Mouse (Mus musculus) heart, adult 18-20 months (tissue): ENCODE results near the gene Glycam1. TPM values are rescaled to one million over a fixed set of nuclear protein-coding genes. Genes with fewer than 3 reads are reported as not detected.
A peak's percentile ranks its signal among the peaks of the same experiment; 100 is the strongest.
"Not testable (repeated sequence)": the region's sequence is repeated elsewhere in the genome, so short reads cannot be mapped to it uniquely, and the experiment has no call there.

Source experiments
- DNase-seq, 2 experiments: peaks; one replicate each; pipeline ENCODE4 v3.0.0; 2021 to 2022; ENCODE audit warnings: mixed read lengths in 1 of 2
- long read RNA-seq, 2 experiments: library from polyadenylated mRNA; stranded (forward); transcript quantifications; one replicate each; pipeline ENCODE4 v2.0.0; 2021
- total RNA-seq, 2 experiments: library from RNA; stranded (reverse); gene quantifications; 2 replicates each; pipeline ENCODE4 v1.2.3; 2021

Glycam1 gene
- 100 to 1,000 TPM in 1 of 2 experiments, not detected in 1; 120 TPM for total RNA-seq
- long read RNA-seq, experiment 1, result 0 reads
- long read RNA-seq, experiment 2, transcript Glycam1-201 (4 exons, 628 nt), result major isoform, 16 of 18 reads
- long read RNA-seq, experiment 2, partial matches to known transcripts, result 0 of 18 reads
- long read RNA-seq, experiment 2, other reads (novel, unspliced or antisense), result 1 of 18 reads

DNA sequence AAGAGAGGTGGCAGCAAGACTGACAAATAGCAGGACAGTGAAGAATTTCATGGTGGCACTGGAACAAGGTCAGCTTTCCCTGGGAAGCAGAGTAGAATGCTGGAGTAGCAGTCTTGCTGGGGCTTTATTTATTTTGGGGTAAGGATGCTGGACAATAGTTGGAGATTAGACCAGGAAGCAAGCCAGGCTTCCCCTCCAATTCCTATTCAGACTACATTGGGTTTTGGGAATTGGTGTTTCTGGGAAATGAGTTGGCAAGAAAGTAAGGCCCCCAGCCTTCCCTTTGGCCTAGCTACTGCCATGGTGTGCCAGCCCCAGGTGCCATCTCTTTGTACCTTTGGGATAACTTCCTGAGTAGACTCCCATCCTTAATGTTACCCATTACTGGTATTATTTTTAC, at the start of gene Glycam1:
Glycam1 (minus strand) TSS at position 101 of the 400 bp plus-strand sequence.
- DNase-seq, result no peak

DNA sequence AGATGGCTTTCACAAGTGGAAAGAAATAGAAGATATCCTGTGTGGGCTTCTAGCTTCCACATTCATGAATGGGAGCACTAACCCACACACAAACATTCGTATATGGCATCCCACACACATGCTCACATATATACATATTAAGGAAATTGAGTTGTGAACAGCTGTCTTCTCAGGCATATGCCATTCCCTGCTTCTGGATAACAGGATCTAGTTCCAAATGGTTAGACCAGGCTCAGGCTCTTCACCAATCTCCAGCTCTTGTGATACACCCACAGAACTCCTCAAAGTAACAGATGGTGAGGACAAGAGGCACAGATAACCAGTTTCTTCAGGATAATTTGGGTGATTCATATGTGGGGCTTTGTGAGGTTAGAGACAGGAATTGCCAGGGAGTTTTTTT, 39.6 kb upstream of the Glycam1 start:
- no peak for DNase-seq

DNA sequence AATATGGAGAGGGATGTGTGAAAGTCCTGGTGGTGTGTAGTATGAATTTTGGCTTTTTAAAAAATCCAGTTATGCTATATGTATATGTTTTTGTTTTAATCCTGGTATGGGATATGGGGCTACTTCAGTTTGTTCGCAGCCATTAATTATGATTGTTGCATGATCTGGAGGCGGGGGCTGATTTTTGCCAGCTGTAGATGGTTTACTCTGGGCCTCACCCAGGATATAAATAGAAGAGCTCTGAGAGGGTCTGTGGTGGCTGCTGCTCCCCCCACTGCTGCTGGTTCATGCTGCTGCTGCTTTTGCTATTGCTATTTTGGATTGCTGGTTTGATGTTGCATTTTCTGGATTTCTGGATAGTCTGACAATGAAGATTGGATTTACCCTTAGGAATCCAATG, 25.9 kb upstream of the Glycam1 start:
- no peak for DNase-seq

GRCm38 (mm10) chr15:103587752-103588151, 22.9 kb upstream of the Glycam1 start:
- not testable (repeated sequence) for DNase-seq

- no peak for DNase-seq
Measured at GRCm38 (mm10) chr15:103585876-103586275, 21.0 kb upstream of the Glycam1 start.

DNA sequence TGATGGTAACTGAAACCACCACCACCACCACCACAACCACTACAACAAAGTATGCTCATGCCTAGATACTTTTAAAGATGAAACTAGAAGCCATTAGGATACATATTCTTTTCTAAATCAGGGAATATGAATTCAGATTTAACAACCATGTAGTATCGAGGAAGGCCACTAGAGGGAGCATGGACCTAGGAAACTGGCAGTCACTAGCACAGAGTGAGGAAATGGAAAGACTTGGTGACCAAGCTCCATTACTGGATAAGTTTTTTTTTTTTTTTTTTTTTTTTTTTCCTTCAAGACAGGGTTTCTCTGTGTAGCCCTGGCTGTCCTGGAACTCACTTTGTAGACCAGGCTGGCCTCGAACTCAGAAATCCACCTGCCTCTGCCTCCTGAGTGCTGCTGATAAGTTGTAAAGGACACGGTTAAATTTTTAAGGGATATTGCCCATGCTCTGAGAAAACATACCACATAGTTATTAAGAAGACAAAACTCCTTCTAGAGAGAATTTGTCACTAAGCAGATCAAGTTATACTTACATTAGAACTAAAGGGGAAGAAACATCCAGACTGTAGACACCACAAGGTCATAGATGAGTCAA, 12.7 kb downstream of the Glycam1 start:
- peak; percentile 20 to 70 for DNase-seq

- DNase-seq, result no peak
Measured at GRCm38 (mm10) chr15:103551053-103551452, 13.8 kb downstream of the Glycam1 start.

DNA sequence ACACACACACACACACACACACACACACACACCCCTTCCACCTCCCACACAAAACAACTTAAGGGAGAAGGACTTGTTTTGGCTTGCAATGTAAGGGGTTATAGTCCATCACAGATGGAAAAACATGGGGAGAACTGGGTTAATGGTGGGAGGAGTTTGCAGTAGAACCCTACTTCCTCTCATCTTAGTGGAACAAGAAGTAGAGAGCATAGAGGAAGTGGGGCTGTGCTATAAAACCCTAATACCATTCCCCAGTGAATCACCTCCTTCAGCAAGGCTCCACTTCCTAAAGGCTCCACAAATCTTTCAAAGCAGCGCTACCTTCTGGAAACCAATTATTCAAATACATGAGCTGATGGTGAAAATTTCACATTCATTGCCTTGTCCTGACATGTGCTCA, 15.4 kb downstream of the Glycam1 start:
- DNase-seq, result no peak

DNA sequence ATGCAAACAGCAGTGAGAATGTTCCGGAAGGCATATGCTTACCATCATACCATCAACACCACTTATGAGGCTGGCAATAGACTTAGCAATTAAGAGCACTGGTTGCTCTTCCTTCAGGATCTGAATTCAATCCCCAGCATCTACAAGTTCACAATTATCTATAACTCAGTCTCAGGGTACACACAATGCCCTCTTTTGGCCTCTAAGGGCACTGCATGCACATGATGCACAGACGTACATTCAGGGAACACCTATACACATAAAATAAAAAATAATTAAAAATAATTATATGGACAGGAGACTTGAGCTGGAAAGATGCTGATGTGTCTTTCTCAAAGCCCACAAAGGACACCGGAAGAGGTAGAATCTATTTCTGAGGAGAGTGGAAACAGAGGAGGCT, 16.9 kb downstream of the Glycam1 start:
- no peak for DNase-seq

GRCm38 (mm10) chr15:103542526-103542925, 22.4 kb downstream of the Glycam1 start:
- no peak for DNase-seq

- DNase-seq, result no peak
Measured at GRCm38 (mm10) chr15:103540646-103541045, 24.2 kb downstream of the Glycam1 start.

DNA sequence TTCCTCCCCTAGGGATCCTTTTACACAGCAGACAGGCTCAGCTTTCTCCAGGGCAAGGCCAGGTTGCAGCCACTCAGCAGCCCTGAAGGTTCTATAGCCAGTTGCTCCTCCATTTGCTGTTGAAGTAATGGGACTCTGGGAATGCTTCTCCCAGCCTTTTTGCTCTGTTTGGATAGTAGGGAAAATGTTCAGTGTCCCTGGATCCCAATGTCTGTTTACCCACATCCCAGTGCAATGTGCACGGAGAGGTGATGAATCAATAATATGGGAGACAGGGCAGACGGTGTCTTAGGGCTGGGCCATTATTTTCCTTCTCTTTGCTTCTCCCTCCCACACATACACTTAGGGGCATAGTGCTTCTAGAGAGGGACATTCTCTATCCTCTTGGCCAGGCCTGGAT, 25.6 kb downstream of the Glycam1 start:
- DNase-seq, result no peak

- DNase-seq, result peak; percentile 23 to 31
Measured at GRCm38 (mm10) chr15:103537822-103538213, 27.1 kb downstream of the Glycam1 start, which contains the start of gene Ppp1r1a. Gene Ppp1r1a, minus strand, starts transcription at chr15:103538003.

DNA sequence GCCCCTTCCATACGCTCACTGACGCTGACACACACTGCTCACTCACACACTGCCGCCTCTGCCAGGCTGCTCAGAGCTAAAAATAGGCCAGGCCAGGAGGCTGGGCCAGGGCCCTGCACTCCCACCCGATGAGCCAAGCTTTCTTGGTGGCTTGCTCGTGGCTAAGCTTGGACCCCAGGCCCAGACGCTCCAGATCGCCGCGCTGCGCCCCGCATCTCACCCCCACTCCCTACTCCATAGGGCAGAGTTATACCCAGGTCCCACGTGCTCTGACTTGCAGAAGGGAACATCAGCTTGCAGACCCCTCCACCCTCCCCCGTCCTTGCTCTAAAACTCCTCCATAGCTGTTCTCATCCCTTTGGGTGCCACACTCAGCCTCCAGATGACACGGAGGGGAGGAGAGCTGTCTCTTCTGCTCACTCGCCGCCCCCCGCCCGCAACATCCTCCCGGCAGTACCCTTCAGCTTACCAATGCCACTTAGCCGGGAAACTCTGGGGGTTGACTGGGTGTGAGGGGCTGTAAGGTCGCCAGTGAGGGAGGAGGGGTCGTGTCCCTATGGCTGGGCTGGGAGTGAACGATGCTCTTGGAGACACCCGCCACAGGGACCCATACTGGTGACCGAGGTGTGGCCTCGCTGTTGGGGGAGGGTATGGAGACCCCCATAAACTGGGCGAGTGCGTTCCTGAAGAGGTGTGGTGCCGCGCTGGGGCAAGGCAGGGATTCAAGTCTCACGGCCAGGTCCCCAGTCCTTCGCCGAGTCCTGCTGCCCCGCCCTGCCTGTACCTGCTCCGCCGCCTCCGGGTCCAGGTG, 27.7 kb downstream of the Glycam1 start:
- DNase-seq, result peak; percentile 26 to 29

GRCm38 (mm10) chr15:103536456-103536855, 28.4 kb downstream of the Glycam1 start:
- no peak for DNase-seq

DNA sequence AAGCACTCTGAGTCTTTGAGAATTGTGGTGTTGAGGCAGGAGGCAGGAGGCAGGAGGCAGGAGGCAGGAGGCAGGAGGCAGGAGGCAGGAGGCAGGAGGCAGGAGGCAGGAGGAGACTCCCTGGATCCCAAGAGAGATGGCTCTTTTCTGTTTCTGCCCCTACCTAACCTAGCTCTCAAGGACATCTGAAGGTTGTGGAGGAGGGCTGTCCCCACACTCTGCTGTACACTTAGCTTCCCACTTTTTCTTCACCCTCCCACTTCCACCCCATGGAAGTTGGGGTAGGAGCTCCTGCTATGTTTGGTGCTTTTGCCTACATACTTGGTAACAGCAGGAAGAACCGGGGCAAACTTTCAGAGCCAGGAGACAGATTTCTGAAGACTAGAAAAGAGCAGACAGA, 29.1 kb downstream of the Glycam1 start:
- DNase-seq, result no peak

DNA sequence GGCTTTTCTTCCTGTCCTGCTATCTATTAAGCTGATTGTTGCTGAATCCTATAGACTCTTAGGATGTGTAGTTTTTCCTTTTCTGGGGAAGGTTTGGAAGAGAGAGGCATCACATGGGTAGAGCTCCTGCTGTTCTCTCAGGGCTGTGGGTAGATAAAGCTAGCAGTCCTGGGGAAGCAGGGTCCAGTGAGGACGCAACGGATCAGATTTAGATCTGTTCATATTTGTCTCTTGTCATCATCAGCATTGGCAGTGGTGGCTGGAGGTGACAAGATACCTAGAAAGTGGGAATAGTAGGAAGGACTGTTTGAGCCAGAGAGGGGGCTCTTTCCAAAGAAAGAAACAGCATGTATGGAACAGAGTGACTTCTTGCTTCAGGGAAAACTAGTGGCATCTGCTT, 29.9 kb downstream of the Glycam1 start:
- DNase-seq, result no peak

GRCm38 (mm10) chr15:103534054-103534620, 30.7 kb downstream of the Glycam1 start:
- DNase-seq, result no peak

DNA sequence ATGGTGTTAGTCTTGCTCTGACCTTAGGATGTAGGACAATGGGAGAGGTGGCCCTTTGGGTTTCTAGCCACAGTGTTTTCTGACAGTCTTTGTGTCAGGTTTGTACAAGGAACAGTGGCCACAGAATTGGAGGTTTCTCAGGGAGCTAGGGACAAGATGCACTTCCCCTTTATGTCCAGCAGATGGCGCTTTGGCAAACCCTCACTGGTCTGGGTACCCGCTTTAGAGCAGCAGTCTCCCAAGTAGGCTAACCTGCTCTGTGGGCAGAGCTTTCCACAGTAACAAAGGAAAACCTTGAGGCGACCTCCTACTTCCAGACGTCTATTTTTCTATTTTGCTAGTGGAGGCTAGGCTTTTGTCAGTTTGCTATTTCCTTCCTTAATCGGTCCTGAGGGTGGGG, 34.5 kb downstream of the Glycam1 start:
- DNase-seq, result peak; percentile 33 to 68

DNA sequence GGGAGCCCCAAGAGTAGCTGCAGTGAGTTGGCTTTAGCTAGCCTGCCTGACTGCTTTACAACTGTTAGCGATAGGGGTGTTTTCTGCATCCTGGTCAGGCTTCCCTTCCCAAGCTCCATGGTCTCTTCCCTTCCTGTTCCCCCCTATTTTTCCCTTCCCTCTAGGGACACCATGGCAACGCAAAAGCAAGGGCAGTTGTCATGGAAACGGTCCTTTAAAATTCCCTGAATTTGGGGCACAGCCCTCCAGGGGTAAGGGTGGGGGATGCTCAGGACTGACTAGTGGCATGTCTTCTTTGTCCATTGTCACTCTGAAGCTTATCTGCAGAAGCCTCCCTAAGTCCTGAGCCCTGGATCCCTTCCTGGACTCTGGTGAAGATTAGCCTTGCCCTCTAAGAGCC, 41.7 kb downstream of the Glycam1 start:
- no peak for DNase-seq

- no peak for DNase-seq
Measured at GRCm38 (mm10) chr15:103522458-103523099, 42.3 kb downstream of the Glycam1 start.
